Mouse (Mus musculus) hindbrain, embryonic 15.5 days (tissue): ENCODE data around the gene 4930444G20Rik. TPM values are rescaled to one million over a fixed set of nuclear protein-coding genes. Genes with fewer than 3 reads are reported as not detected.
A peak's percentile ranks its signal among the peaks of the same experiment; 100 is the strongest.
"Not testable (repeated sequence)": the region's sequence is repeated elsewhere in the genome, so short reads cannot be mapped to it uniquely, and the experiment has no call there.

Source experiments
- ATAC-seq: fragments of 200-750 bp; cut with Nextera tagmentation; 2 replicates; pipeline ENCODE4 v1.8.0; 2017; ENCODE audit warnings: low read depth, moderate number of reproducible peaks, moderate TSS enrichment; ENCODE audit not compliant: low FRiP score
- H3K27ac ChIP-seq: fragments of 300-500 bp; sonication (generic); replicated peaks from 2 replicates; pipeline ENCODE4 v1.5.1; 2015; ENCODE audit warnings: mild to moderate bottlenecking, inconsistent platforms
- H3K27me3 ChIP-seq: fragments of 300-500 bp; sonication (generic); 2 replicates; pipeline ENCODE4 v1.6.1; 2015; ENCODE audit warnings: control low read depth, inconsistent platforms
- H3K36me3 ChIP-seq: fragments of 300-500 bp; sonication (generic); 2 replicates; pipeline ENCODE4 v1.6.1; 2015; ENCODE audit warnings: control low read depth, inconsistent platforms
- H3K4me1 ChIP-seq: fragments of 300-500 bp; sonication (generic); replicated peaks from 2 replicates; pipeline ENCODE4 v1.6.1; 2015; ENCODE audit warnings: control low read depth, inconsistent platforms
- H3K4me2 ChIP-seq: fragments of 300-500 bp; sonication (generic); 2 replicates; pipeline ENCODE4 v1.6.1; 2015; ENCODE audit warnings: moderate library complexity, mild to moderate bottlenecking, inconsistent platforms
- H3K4me3 ChIP-seq: fragments of 300-500 bp; sonication (generic); 2 replicates; pipeline ENCODE4 v1.5.1; 2015; ENCODE audit warnings: mild to moderate bottlenecking, inconsistent platforms
- H3K9ac ChIP-seq: fragments of 300-500 bp; sonication (generic); 2 replicates; pipeline ENCODE4 v1.6.1; 2015; ENCODE audit warnings: inconsistent platforms
- H3K9me3 ChIP-seq: fragments of 300-500 bp; sonication (generic); 2 replicates; pipeline ENCODE4 v1.6.1; 2016; ENCODE audit warnings: control low read depth, inconsistent platforms
- WGBS: fragments of 180-500 bp; shearing (Covaris S2); methylation state at CpG from one replicate; pipeline ENCODE4 v1.1.7; 2015; 5-methylcytosine and 5-hydroxymethylcytosine counted together
- polyA plus RNA-seq: library from polyadenylated mRNA; unstranded; fragments of >200 nt; fragmentation: Nextera tagmentation; extraction: Ambion mirVana; gene quantifications from 2 replicates; pipeline ENCODE4 v1.2.1, GENCODE M21; 2015

The 4930444G20Rik gene
- polyA plus RNA-seq = not detected in 2 replicates

GRCm38 (mm10) chr10:22067979-22068378 lies at the start of gene 4930444G20Rik:
4930444G20Rik (minus strand) TSS chr10:22068079.
- not testable (repeated sequence) for H3K9me3 ChIP-seq, H3K27me3 ChIP-seq, H3K36me3 ChIP-seq, H3K4me3 ChIP-seq, H3K4me1 ChIP-seq, H3K4me2 ChIP-seq, H3K27ac ChIP-seq, H3K9ac ChIP-seq, ATAC-seq
- 93% methylated on average over 7 of the region's 7 CpGs for WGBS

GRCm38 (mm10) chr10:22074531-22074930 lies 6.7 kb upstream of the 4930444G20Rik start:
- H3K36me3 ChIP-seq = no peaks in the 10 kb centered on the region
- 94% methylated on average over 2 of the region's 2 CpGs for WGBS
- H3K27ac ChIP-seq = no peak overlapping the region
- no peak overlapping the region for H3K4me3 ChIP-seq
- H3K4me1 ChIP-seq = no peaks in the 10 kb centered on the region
- ATAC-seq = no peak
- no peak overlapping the region for H3K4me2 ChIP-seq
- H3K27me3 ChIP-seq = no peaks in the 10 kb centered on the region
- no peaks in the 10 kb centered on the region for H3K9me3 ChIP-seq
- H3K9ac ChIP-seq = no peak overlapping the region

GRCm38 (mm10) chr10:22072739-22073138 lies 4.9 kb upstream of the 4930444G20Rik start:
- Histone ChIP-seq H3K36me3 (no peaks in the 10 kb centered on the region), H3K9ac (no peak overlapping the region), H3K4me3 (no peak overlapping the region), H3K4me2 (no peak overlapping the region), H3K4me1 (no peaks in the 10 kb centered on the region), H3K27me3 (no peaks in the 10 kb centered on the region), H3K27ac (no peak overlapping the region), H3K9me3 (no peaks in the 10 kb centered on the region)
- WGBS = 70% methylated on average over 2 of the region's 2 CpGs
- no peak for ATAC-seq

- 68% methylated on average over 4 of the region's 4 CpGs for WGBS
- no peaks in the 10 kb centered on the region for H3K9me3 ChIP-seq
- no peak overlapping the region for H3K27ac ChIP-seq
- no peak overlapping the region for H3K4me3 ChIP-seq
- H3K36me3 ChIP-seq = no peaks in the 10 kb centered on the region
- ATAC-seq = no peak
- no peak overlapping the region for H3K4me2 ChIP-seq
- no peaks in the 10 kb centered on the region for H3K4me1 ChIP-seq
- H3K9ac ChIP-seq = no peak overlapping the region
- no peaks in the 10 kb centered on the region for H3K27me3 ChIP-seq
Observed at GRCm38 (mm10) chr10:22070576-22070975, 2.7 kb upstream of the 4930444G20Rik start.

- WGBS = 94% methylated on average over 2 of the region's 2 CpGs
- ATAC-seq = no peak
- Histone ChIP-seq H3K4me1 (no peaks in the 10 kb centered on the region), H3K9me3 (no peaks in the 10 kb centered on the region), H3K27me3 (no peaks in the 10 kb centered on the region), H3K4me3 (no peak overlapping the region), H3K9ac (no peak overlapping the region), H3K27ac (no peak overlapping the region), H3K4me2 (no peak overlapping the region), H3K36me3 (no peaks in the 10 kb centered on the region)
Observed at GRCm38 (mm10) chr10:22070168-22070567, 2.3 kb upstream of the 4930444G20Rik start.

- Histone ChIP-seq H3K9me3 (no peaks in the 10 kb centered on the region), H3K36me3 (no peaks in the 10 kb centered on the region), H3K27me3 (no peaks in the 10 kb centered on the region), H3K4me1 (peaks cover 7% of the 10 kb centered on the region; the same call in 1 of the 2 replicates), H3K9ac (no peak overlapping the region), H3K4me3 (peak overlapping the region; percentile 59; the same call in 1 of the 2 replicates), H3K27ac (no peak overlapping the region), H3K4me2 (peak overlapping the region; percentile 90)
- ATAC-seq = no peak
- 86% methylated on average over 2 of the region's 2 CpGs for WGBS
Observed at GRCm38 (mm10) chr10:22059415-22059814, 8.5 kb downstream of the 4930444G20Rik start.

- Histone ChIP-seq H3K4me1 (peaks cover 7% of the 10 kb centered on the region; the same call in 1 of the 2 replicates), H3K9ac (peak overlapping the region; percentile 73), H3K4me2 (peak overlapping the region; percentile 90), H3K36me3 (no peaks in the 10 kb centered on the region), H3K4me3 (peak overlapping the region; percentile 59), H3K27me3 (no peaks in the 10 kb centered on the region), H3K9me3 (no peaks in the 10 kb centered on the region), H3K27ac (no peak overlapping the region)
- WGBS = 19% methylated on average over 12 of the region's 12 CpGs
- no peak for ATAC-seq
Observed at GRCm38 (mm10) chr10:22059026-22059325, 8.9 kb downstream of the 4930444G20Rik start.

- WGBS = 10% methylated on average over 41 of the region's 41 CpGs
- peak; percentile 100 for ATAC-seq
- Histone ChIP-seq H3K9me3 (no peaks in the 10 kb centered on the region), H3K4me1 (peaks cover 7% of the 10 kb centered on the region; the same call in 1 of the 2 replicates), H3K36me3 (no peaks in the 10 kb centered on the region), H3K4me2 (peak overlapping the region; percentile 90), H3K4me3 (peak overlapping the region; percentile 59), H3K27ac (no peak overlapping the region), H3K9ac (peak overlapping the region; percentile 73), H3K27me3 (no peaks in the 10 kb centered on the region)
Observed at GRCm38 (mm10) chr10:22058218-22059025, 9.5 kb downstream of the 4930444G20Rik start.

GRCm38 (mm10) chr10:22055308-22055707 lies 12.6 kb downstream of the 4930444G20Rik start:
- Histone ChIP-seq H3K36me3 (no peaks in the 10 kb centered on the region), H3K27ac (no peak overlapping the region)
- no peak for ATAC-seq

GRCm38 (mm10) chr10:22036256-22036655 lies 31.6 kb downstream of the 4930444G20Rik start:
- H3K9ac ChIP-seq, H3K4me3 ChIP-seq, H3K4me2 ChIP-seq, H3K4me1 ChIP-seq, H3K36me3 ChIP-seq, ATAC-seq, H3K27ac ChIP-seq, H3K27me3 ChIP-seq, H3K9me3 ChIP-seq: not testable (repeated sequence)
- WGBS = 10% methylated on average over 3 of the region's 3 CpGs

More at GRCm38 (mm10) chr10:22055308-22055707, 12.6 kb downstream of the 4930444G20Rik start:
- Histone ChIP-seq H3K4me3 (no peak overlapping the region), H3K9ac (no peak overlapping the region), H3K4me2 (no peak overlapping the region), H3K4me1 (peaks cover 7% of the 10 kb centered on the region; the same call in 1 of the 2 replicates), H3K9me3 (no peaks in the 10 kb centered on the region), H3K27me3 (no peaks in the 10 kb centered on the region)

- ATAC-seq = no peak
- H3K27me3 ChIP-seq = no peaks in the 10 kb centered on the region
- H3K9me3 ChIP-seq = no peaks in the 10 kb centered on the region
- 11% methylated on average over 9 of the region's 9 CpGs for WGBS
- no peak overlapping the region for H3K4me2 ChIP-seq
- H3K4me3 ChIP-seq = no peak overlapping the region
- H3K9ac ChIP-seq = no peak overlapping the region
- H3K36me3 ChIP-seq = no peaks in the 10 kb centered on the region
- no peak overlapping the region for H3K27ac ChIP-seq
- H3K4me1 ChIP-seq = no peaks in the 10 kb centered on the region
Observed at GRCm38 (mm10) chr10:22034303-22034702, 33.6 kb downstream of the 4930444G20Rik start.

- H3K4me1 ChIP-seq = no peaks in the 10 kb centered on the region
- 94% methylated on average over 4 of the region's 4 CpGs for WGBS
Observed at GRCm38 (mm10) chr10:22018618-22019017, 49.3 kb downstream of the 4930444G20Rik start.

More at GRCm38 (mm10) chr10:22018618-22019017, 49.3 kb downstream of the 4930444G20Rik start:
- Histone ChIP-seq H3K36me3 (no peaks in the 10 kb centered on the region), H3K27ac (no peak overlapping the region), H3K4me3 (no peak overlapping the region), H3K9ac (no peak overlapping the region), H3K4me2 (no peak overlapping the region), H3K9me3 (no peaks in the 10 kb centered on the region), H3K27me3 (no peaks in the 10 kb centered on the region)
- no peak for ATAC-seq
